Mouse (Mus musculus): ENCODE results near the gene Chrm4.

Gene Chrm4

DNA sequence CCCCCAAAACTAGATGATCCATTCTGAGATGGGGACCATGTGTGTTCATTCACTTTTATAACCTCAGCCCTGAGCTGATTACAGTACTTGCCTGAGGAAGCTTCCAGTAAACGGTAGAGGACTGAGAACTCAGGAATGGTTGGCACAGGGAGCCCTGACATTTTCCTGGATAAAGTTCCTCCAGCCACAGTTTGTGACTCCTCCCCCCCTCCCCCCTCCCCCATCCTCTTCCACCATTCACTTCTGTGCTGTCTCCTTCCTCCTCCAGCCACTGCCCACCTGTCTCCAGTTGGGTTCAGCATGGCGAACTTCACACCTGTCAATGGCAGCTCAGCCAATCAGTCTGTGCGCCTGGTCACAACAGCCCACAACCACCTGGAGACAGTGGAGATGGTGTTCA lies at the start of gene Chrm4:
Gene Chrm4, plus strand, starts transcription at position 301 of the 400 bp plus-strand sequence.
- DNase-seq (ENCODE audit: low spot score), result no peak

DNA sequence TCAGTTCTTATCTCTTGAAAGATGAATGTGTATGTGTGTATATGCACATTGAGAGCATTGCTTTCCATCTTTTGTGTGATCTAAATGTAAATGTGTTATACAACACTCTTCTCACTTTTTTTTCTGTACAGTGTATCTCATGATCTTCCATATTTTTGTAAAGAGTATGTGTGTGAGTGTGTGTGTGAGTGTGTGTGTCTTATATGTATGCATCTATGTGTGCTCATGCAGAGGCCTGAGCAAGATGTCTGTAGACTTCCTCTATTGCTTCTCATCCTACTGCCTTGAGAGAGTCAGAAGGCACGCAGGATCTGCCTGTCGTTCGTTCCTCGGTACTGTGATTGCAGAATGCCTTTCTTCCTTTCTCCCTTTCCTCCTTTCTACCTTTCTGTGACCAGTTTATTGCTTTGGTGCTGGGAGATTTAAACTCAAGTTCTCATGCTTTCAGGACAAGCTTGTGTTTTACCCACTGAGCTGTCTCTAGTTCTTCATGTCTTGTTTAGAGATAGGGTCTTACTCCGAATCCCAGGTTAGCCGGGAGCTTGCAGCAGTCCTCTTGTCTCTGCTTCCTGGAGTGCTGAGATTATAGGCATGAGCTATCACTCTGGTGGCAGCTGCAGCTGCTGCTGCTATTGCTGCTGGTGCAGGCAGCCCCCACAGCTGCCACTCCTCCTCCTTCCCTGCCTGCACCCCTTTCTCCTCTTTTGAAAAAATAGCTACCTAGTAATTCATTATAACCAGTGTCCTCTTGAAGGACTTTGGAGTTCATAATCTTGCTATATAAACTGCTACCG lies 48.5 kb upstream of the Chrm4 start:
- no peak for DNase-seq (ENCODE audit: low spot score)

DNA sequence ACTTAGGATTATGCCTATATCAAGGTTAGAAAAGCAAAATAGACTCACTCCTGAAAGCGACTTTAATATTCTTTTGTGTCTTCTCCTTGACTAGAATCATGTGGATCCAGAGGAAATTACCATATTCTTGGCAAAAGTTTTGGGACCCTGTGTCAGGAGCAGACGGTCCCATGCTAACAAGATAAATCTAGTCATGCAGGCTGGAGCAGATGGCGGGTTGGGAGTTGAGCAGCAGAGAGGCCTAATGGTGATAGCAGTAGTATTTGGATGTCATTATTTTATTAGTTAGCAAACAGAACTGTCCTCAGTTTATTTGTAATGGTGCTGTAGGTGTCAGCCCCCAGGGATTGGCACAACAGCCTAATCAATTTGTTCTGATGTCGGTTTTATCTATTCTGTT lies 43.1 kb upstream of the Chrm4 start:
- no peak for DNase-seq (ENCODE audit: low spot score)

DNA sequence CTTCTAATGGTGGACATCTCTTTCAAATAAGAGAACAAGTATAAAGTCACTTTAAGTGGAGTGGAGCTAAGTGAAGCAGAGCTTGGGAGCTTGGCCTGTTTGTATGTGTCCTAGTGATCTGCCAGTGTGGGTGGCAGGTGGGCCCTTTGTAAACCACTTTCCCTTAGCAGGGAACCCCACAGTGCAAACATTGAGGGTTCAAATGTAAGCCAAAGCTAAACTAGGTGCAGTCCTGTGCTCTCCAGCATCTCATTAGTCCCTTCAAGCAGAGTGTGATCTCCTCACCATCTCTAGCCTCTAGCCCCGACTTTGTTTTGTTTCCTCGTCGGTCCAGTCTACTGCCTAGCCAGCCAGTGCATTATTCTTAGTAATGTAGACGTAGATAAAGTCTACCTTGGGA lies 42.4 kb upstream of the Chrm4 start:
- DNase-seq (ENCODE audit: low spot score), result no peak

DNA sequence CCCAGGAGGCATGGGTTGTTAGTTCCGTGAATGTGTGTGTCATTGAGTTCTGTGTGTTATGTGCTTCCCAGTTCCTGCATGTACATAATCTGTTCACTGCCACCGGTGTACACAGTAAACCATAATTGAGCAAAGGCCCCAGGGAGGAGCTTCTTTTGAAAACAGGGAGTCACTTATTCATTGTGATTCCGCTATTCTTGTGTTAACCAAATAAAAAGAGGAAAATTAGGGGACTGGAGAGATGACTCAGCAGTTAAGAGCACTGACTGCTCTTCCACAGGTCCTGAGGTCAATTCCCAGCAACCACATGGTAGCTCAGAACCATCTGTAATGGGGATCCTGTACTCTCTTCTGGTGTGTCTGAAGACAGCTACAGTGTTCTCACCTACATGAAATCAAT lies 32.3 kb upstream of the Chrm4 start:
- DNase-seq (ENCODE audit: low spot score), result no peak

DNA sequence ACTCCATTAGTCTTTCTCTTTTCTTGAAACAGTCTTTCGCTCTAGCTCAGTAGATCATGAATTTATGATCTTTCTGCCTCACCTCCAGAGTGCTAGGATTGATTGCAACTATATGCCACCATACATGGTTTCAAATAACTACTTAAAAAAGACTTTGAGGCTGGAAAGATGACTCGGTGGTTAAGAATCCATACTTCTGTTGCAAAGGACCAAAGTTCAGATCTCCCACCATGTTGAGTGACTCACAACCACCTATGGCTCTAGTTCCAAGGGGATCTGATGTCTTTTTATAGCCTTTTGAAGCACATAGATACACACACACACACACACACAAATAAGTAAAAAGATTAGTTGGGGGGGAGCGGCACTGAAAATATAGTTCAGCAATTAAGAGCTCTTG lies 31.6 kb upstream of the Chrm4 start:
- DNase-seq (ENCODE audit: low spot score), result no peak

DNA sequence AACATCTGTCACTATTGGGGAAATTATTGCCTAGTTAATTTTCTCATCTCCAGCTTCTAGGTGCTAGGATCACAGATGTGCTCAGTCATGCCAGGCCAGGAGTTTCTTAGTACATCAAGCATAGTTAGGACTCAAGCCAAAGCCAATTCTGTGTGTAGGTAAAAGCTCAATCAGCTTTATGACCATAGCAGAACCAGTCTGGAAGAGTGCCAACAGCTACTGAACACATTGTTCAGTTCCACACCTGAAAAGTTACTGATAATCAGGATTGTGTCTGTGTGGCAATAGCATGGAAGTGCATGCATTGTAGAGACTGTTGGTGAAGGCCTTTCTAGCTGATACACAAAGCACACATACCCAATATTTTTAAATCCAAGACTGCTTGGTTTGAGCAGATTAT lies 29.1 kb upstream of the Chrm4 start:
- DNase-seq (ENCODE audit: low spot score), result no peak

DNA sequence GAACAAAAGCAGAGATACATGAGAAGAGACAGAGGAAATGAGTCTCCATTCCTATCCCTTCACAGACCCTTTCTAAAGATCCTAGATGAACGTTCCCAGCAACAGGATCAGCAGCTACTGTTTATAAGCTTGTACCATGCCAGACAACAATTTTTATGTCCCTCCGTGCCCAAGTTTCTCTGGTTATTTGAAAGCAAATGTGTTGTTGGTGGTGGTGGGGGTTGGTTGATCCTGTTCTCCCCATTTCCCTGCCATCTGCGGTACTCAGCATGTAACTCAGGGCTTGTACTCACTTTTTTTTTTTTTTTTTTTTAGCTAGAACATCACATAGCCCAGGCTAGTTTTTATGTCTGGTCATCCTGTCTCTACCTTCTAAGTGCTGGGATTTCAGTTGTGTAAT lies 27.9 kb upstream of the Chrm4 start:
- no peak for DNase-seq (ENCODE audit: low spot score)

DNA sequence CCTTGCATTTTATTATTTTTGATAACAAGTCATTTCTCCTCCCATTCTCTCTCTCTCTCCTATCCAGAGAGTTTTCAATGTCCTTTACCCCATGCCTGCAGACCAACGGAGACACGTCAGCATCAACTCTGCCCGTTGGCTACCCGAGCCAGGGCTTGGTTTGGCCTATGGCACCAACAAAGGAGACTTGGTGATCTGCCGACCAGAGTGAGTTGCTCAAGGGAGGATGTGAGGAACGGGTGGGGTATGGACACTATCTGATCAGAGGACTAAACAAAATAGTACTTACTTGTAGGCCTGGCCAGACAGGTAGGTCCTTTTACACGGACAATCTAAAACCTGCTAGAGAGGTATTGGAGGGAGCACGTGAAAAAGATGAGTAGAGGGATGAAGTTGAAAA lies 26.6 kb upstream of the Chrm4 start:
- DNase-seq (ENCODE audit: low spot score), result no peak

DNA sequence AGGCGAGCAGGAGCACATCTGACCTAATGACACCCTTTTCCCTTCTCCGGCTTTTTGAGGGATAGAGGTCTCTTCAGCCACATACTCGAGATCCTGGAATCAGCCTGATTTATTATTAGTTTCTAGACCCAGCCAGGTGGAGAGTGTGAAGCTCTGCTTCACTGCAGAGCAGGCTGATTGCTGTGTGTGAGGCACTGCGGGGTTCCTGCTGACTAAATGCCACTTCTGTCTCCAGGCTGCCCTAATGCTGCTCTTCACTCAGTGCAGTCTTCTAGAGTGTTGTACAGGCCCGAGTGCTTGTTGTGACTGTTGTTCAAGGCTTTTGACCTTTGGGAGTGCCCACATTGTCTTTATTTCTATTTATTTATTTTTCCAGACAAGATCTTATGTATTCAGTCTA lies 24.7 kb upstream of the Chrm4 start:
- DNase-seq (ENCODE audit: low spot score), result no peak

DNA sequence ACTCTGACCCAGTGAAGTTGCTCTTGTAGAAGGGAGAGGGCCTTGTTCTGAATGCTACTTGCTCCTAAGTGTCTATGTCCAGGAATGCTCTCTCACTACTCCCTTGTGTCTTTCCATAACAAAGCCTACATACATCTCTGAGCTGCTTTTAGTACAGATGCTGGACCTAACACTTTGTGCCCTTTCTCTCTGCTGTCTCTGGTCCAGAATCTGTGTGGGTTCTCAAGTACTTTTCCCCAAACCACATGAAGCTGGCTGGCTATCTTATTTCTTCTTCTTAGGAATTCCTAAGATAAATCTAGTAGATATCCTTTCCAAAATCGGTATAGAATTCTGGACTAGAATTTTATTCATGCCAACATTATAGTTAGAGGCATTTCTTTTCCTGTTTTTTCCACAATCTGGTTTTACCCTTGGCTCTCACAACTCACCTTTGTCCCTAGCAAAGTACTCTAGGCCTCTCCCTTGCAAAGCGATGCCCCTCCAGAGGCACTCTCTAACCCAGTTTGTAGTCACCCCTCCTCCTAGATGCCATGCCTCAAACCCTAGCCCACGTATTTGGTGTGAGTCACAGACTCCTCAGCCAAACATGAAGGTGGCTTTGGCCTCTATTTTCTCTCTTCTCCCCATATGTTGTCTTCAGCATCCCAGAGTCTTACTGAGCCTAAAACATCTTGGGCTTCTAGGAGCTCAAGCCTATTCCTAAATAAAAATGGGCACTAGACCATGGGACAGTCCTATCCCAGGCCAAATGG lies 23.7 kb upstream of the Chrm4 start:
- no peak for DNase-seq (ENCODE audit: low spot score)

DNA sequence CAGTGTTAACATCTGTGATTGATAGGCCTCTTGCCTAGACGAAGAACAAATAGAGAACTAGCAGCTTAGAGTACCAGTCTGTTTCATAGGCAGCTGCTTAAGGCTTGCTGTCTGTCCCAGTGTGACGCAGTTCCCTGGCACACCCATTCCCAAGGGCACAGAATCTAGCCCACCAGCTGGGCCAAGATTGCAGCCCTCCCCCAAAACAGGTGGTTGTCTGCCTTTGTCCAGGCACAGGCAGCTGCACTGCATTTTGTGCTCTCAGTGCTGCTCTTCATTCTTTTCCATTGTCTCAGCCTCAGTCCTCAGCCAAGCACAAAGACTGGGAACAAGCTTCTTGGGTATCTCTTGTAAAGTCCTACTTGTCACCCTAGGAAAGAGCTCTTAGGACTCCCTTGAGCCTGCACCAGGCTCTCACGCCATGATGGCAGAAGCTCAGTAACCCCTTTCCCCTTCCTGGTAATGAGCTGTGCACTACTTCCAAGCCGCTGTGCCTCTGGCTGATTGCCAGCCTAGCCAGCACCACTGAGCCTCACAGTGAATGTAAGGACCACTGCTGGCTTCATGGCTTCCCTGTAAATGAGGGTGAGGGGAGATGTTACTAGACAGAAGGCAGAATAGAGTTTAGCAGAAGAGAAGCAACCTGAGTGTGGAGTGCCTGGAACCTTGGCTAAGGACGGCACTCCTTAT lies 22.3 kb upstream of the Chrm4 start:
- no peak for DNase-seq (ENCODE audit: low spot score)

DNA sequence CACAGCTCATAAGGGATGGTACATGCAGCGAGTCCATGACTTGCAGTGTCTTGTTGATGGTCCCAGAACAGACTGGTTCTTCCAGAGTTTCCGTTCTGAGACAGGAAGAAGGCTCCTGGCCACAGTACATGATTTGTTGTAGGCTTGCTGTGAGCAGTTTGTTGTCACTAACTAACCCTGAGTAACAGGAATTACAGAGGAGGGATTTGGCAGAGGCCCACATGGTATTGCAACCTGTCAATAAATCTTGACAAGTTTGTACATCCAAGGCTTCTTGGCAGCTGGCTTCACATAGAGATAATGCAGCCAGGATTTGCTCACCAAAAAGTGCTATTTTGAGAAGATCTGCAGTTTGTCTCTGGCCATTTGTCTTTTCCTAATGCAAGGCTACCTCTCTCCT lies 20.9 kb upstream of the Chrm4 start:
- no peak for DNase-seq (ENCODE audit: low spot score)

DNA sequence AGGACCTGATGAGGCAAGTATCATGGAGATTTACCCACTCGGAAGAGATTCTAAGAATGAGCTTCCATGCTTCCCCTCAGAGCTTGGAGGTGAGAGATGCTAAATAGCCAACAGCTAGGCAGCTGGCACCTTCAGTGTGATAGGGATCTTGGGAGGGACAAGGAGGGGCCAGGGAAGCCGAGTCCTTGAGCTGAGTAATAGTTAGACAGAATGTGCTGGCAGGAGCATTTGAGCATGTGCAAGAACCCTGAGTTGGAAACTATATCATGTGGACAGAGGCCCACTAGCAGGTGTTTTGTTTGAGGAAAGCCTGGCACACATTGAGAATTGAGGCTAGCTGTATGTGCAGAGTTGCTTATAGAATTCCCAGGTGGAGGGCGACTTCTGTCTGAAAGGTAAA lies 14.4 kb upstream of the Chrm4 start:
- DNase-seq (ENCODE audit: low spot score), result no peak

DNA sequence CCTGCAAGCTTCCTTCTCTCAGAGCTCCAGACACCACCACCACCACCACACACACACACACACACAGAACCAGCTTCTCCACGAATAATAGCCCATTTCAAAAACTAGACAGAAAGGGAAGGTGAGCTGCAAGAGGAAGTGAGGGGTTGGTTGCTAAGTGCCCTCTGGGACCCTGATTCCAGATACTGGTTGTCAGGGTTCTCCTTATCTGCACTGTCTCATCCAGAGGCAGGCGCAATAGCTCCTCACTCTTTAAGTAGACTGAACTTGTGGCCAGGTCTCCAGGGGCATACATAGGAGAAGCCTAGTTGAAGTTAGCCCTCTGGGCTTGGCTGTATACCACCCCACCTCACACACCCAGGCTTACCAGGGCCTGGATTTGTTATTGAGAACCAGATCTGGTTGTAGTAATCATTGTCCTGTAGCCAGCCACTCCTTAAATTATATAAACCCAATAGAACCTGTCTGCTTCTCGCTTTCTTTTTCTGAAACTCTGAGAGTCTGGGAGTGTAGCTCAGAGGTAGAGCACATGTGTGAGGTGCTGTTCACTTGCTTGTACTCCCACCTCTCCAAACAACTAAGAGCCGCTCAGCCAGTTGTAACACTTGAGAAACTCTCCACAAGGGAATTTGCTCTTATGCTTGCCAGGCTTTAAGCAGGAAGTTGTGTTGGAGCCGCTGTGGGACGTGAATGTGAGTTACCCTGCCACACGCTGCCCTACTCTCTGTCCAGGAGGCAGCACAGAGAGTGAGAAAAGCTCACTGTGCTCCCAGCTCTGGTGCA lies 13.5 kb upstream of the Chrm4 start:
- no peak for DNase-seq (ENCODE audit: low spot score)

DNA sequence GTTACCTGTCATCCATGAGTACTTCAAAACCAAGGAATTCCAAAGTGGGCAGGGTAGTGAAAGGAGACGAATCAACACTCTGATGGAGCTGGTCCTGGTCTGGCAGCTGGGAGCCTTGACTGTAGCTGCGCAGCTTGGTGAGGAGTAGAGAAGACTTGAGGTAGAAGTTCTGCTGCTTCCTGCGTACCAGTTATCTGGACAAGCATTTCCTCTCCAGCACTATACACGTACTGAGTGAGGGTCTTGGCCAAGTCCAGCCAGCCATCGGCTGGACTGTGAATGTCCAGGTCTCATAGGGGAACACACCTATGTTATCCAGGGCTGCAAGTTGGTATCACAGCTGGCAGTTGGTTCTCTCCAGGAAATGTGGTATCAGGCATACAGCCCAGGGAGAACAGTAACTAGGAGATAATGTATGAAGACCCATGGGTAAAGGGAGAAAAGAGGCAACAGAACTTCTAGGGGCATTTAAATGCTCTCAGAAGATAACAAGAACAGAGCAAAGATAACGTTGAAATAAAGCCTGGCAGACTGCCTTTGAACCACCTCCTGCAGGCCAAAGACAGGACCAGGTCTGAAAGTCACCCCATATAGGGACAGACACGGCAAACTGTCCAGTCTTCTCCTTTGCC lies 10.6 kb upstream of the Chrm4 start:
- DNase-seq (ENCODE audit: low spot score), result no peak

DNA sequence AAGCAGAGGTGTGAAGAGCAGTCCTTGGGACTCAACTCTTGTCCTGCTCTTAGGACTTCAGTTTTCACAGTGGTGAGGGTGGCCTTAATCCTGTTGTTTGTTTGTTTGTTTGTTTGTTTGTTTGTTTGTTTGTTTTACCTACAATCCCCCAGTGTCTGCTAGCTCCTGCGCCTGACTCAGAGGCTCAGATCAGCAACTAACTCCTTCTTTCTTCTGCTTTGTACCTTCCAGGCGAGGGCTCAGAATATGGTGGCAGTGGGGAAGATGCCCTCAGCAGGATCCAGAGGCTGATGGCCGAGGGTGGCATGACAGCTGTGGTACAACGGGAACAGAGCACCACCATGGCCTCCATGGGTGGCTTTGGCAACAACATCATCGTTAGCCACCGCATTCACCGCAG lies 10.0 kb upstream of the Chrm4 start:
- DNase-seq (ENCODE audit: low spot score), result no peak

DNA sequence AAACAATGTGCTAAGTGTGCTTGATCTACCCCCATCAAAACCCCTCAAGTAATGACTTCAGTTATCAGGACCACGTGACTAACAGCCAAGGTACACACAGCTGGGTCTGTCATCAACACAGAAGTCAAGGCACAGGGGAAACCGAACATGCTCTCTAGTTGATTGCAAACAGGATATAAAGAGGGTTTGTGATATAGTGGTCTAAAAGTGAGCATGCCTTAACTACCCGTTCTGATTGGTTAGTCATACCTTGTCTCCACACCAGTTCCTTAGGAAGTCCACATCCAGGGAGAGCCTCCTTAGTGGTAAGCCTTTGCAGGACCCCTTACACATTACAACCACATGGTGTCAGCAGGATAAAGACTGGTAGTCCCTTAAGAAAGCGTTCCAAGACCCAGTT lies 6.9 kb upstream of the Chrm4 start:
- no peak for DNase-seq (ENCODE audit: low spot score)

DNA sequence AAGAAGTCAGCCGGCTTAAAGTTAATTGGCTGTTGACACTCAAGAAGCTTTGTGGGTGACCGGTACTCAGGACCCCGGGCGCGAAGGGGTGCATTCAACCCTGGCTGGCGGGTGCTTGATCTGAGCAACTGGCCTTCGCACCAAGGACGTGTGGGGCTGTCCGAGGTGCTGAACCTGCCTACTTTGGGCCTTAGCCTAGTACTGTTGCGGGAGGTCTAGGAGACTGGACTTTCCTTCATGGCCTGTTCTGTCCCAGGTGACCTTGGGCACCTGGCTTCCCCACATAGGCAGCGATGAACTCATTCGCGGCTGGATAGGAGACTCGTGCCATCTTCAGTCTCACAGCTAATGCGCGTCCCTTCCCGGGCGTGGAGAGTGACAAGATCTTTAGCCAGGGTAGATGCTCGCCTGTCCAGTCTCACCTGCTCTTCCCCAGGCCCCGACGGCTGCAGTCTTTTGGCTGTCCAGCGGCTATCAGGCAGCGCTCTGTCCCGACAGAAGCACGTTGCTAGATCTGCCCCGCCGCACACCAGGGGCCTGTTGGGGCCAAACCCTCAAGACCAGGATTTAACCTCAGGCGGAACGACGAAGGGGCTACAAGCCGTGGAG lies 5.8 kb upstream of the Chrm4 start:
- DNase-seq (ENCODE audit: low spot score), result peak; percentile 61

DNA sequence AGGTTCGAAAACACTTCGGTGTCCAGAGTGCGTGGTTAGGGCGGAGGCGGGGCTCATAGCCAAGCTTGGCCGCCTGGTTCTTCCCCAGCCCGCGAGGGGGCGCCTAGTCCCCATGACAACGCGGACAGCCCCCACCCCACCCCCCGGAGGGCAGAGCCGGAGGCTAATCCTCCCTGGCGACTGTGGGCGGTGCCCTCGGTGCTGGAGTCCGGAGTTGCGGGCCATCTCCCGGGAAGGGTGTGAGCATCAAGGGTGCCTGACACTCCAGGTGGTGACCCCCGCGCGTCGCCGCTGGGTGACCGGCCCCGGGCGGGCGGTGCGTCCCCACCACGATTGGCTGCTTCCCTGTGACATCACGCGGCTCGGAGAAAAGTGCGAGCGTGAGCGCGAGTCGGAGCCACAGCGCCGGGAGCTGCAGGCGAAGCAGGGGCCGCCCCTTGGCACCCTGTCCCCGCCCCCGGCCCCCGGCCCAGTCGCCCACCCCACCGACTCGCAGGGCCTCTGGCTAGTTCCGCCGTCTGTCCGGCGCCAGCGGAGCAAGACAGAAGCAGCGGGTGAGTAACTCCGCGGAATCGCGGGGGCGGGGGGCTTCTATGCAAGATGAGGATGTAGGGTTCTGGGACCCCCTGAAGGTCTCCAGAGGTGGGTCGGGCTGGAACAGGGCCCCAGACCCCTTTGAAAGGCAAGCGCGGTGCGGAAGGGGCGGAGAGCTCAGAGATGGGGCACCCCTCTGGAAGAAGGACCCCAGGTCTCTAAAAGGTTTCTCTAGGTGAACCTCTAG lies 5.1 kb upstream of the Chrm4 start:
- no peak for DNase-seq (ENCODE audit: low spot score)
